Mouse (Mus musculus) c-Kit-positive CD71-negative TER-119-negative erythroid progenitor cells, embryonic 14.5 days (primary cell): ENCODE data around the gene Gper1.
"Not testable (repeated sequence)": the region's sequence is repeated elsewhere in the genome, so short reads cannot be mapped to it uniquely, and the experiment has no call there.

Experiments
- DNase-seq: peaks from one replicate; pipeline ENCODE4 v3.0.0-alpha.2; 2013; ENCODE audit warnings: low read depth

Gene Gper1

GRCm38 (mm10) chr5:139390324-139391119 lies 32.4 kb upstream of the Gper1 start:
- DNase-seq = not testable (repeated sequence)

GRCm38 (mm10) chr5:139391309-139391990 lies 31.5 kb upstream of the Gper1 start:
- no peak for DNase-seq

- no peak for DNase-seq
Measured at GRCm38 (mm10) chr5:139392219-139393196, 30.4 kb upstream of the Gper1 start.

GRCm38 (mm10) chr5:139393197-139393588 lies 29.8 kb upstream of the Gper1 start:
- DNase-seq = no peak

GRCm38 (mm10) chr5:139394399-139394798 lies 28.6 kb upstream of the Gper1 start:
- DNase-seq = no peak

- no peak for DNase-seq
Measured at GRCm38 (mm10) chr5:139395528-139395927, 27.4 kb upstream of the Gper1 start.

- no peak for DNase-seq
Measured at GRCm38 (mm10) chr5:139397359-139397916, 25.5 kb upstream of the Gper1 start.

- peak; percentile 93 for DNase-seq
Measured at GRCm38 (mm10) chr5:139397959-139398753, 24.8 kb upstream of the Gper1 start.

GRCm38 (mm10) chr5:139398786-139399185 lies 24.2 kb upstream of the Gper1 start:
- DNase-seq = no peak

GRCm38 (mm10) chr5:139399991-139400390 lies 23.0 kb upstream of the Gper1 start:
- no peak for DNase-seq

GRCm38 (mm10) chr5:139402106-139402505 lies 20.8 kb upstream of the Gper1 start:
- no peak for DNase-seq

GRCm38 (mm10) chr5:139403692-139404260 lies 19.2 kb upstream of the Gper1 start:
- DNase-seq = no peak

- no peak for DNase-seq
Measured at GRCm38 (mm10) chr5:139404801-139405401, 18.1 kb upstream of the Gper1 start, which contains the start of gene C130050O18Rik. Gene C130050O18Rik, plus strand, starts transcription at chr5:139405280.

GRCm38 (mm10) chr5:139405478-139405877 lies 17.5 kb upstream of the Gper1 start:
- DNase-seq = no peak

- no peak for DNase-seq
Measured at GRCm38 (mm10) chr5:139405953-139406352, 17.0 kb upstream of the Gper1 start.

- no peak for DNase-seq
Measured at GRCm38 (mm10) chr5:139407121-139407885, 15.6 kb upstream of the Gper1 start.

GRCm38 (mm10) chr5:139408511-139408910 lies 14.4 kb upstream of the Gper1 start:
- no peak for DNase-seq

GRCm38 (mm10) chr5:139409412-139409811 lies 13.5 kb upstream of the Gper1 start:
- no peak for DNase-seq

- no peak for DNase-seq
Measured at GRCm38 (mm10) chr5:139410056-139410455, 12.9 kb upstream of the Gper1 start.
